Mouse (Mus musculus) forebrain, embryonic 11.5 days (tissue): ENCODE measurements around the gene Rassf2. TPM values are rescaled to one million over a fixed set of nuclear protein-coding genes. Genes with fewer than 3 reads are reported as not detected.

Experiments used
- ATAC-seq: fragments of 200-750 bp; cut with Nextera tagmentation; replicated peaks from 2 replicates; pipeline ENCODE4 v1.8.0; 2017; ENCODE audit warnings: moderate TSS enrichment; ENCODE audit not compliant: low FRiP score
- DNase-seq: peaks from one replicate; pipeline ENCODE4 v3.0.0-alpha.2; 2017; ENCODE audit warnings: low spot score
- H3K27ac ChIP-seq: fragments of 300-500 bp; sonication (generic); 2 replicates; pipeline ENCODE4 v1.5.1; 2014; ENCODE audit warnings: low read depth, low read length
- H3K27me3 ChIP-seq: fragments of 300-500 bp; sonication (generic); 2 replicates; pipeline ENCODE4 v1.6.1; 2014; ENCODE audit warnings: mild to moderate bottlenecking, low read length, mixed read lengths; ENCODE audit not compliant: control insufficient read depth, insufficient read depth
- H3K36me3 ChIP-seq: fragments of 300-500 bp; sonication (generic); 2 replicates; pipeline ENCODE4 v1.6.1; 2014; ENCODE audit warnings: mild to moderate bottlenecking, low read length, moderate library complexity, mixed read lengths; ENCODE audit not compliant: control insufficient read depth, insufficient read depth
- H3K4me1 ChIP-seq: fragments of 300-500 bp; sonication (generic); replicated peaks from 2 replicates; pipeline ENCODE4 v1.6.1; 2014; ENCODE audit warnings: low read length, mixed read lengths; ENCODE audit not compliant: control insufficient read depth, insufficient read depth
- H3K4me2 ChIP-seq: fragments of 300-500 bp; sonication (generic); 2 replicates; pipeline ENCODE4 v1.6.1; 2014; ENCODE audit warnings: low read depth, mild to moderate bottlenecking, low read length, moderate library complexity, mixed read lengths; ENCODE audit not compliant: severe bottlenecking
- H3K4me3 ChIP-seq: fragments of 300-500 bp; sonication (generic); 2 replicates; pipeline ENCODE4 v1.5.1; 2014; ENCODE audit warnings: low read depth, low read length
- H3K9ac ChIP-seq: fragments of 300-500 bp; sonication (generic); 2 replicates; pipeline ENCODE4 v1.6.1; 2014; ENCODE audit warnings: low read length
- H3K9me3 ChIP-seq: fragments of 300-500 bp; sonication (generic); 2 replicates; pipeline ENCODE4 v1.6.1; 2016; ENCODE audit warnings: low read length, mixed read lengths; ENCODE audit not compliant: control insufficient read depth
- WGBS: fragments of 180-500 bp; shearing (Covaris S2); extraction: QIAGEN DNeasy Blood & Tissue Kit; methylation state at CpG from one replicate; pipeline ENCODE4 v1.1.7; 2014; 5-methylcytosine and 5-hydroxymethylcytosine counted together
- polyA plus RNA-seq: library from polyadenylated mRNA; unstranded; fragments of >200 nt; fragmentation: Nextera tagmentation; extraction: Ambion mirVana; gene quantifications from 2 replicates; pipeline ENCODE4 v1.2.1, GENCODE M21; 2014

Gene Rassf2
- polyA plus RNA-seq, 1 experiment from 2014 or later: 35.3 TPM

GRCm38 (mm10) chr2:131952961-131953538, 77.0 kb downstream of the Rassf2 start:
- Histone ChIP-seq H3K9me3 (no peaks in the 10 kb centered on the region), H3K9ac (no peak overlapping the region), H3K4me2 (0 out of 2 replicates have a peak overlapping the region, but pooled peaks have one; percentile 5), H3K4me1 (no peaks in the 10 kb centered on the region), H3K4me3 (no peak overlapping the region), H3K27ac (no peak overlapping the region), H3K36me3 (no peaks in the 10 kb centered on the region), H3K27me3 (peaks cover 16% of the 10 kb centered on the region)
- DNase-seq (peak; percentile 59), ATAC-seq (no peak)
- WGBS: 24% methylated on average over 29 of the region's 29 CpGs

- DNase-seq (no peak), ATAC-seq (no peak)
- H3K9me3 ChIP-seq: no peaks in the 10 kb centered on the region
- H3K36me3 ChIP-seq: no peaks in the 10 kb centered on the region
- H3K27me3 ChIP-seq: peaks cover 16% of the 10 kb centered on the region
- 67% methylated on average over 2 of the region's 2 CpGs for WGBS
- no peak overlapping the region for H3K4me2 ChIP-seq
- no peak overlapping the region for H3K27ac ChIP-seq
- H3K4me3 ChIP-seq: no peak overlapping the region
- H3K4me1 ChIP-seq: no peaks in the 10 kb centered on the region
- H3K9ac ChIP-seq: no peak overlapping the region
Measured at GRCm38 (mm10) chr2:131952456-131952855, 77.6 kb downstream of the Rassf2 start.

GRCm38 (mm10) chr2:131950598-131951095, 79.4 kb downstream of the Rassf2 start, which contains the start of gene Prnd:
Prnd (plus strand) TSS chr2:131950861.
- Histone ChIP-seq H3K27me3 (peaks cover 16% of the 10 kb centered on the region), H3K4me3 (no peak within 1 kb of the TSS), H3K36me3 (no peaks in the 10 kb centered on the region), H3K4me2 (no peak within 1 kb of the TSS), H3K9me3 (no peaks in the 10 kb centered on the region), H3K27ac (no peak within 1 kb of the TSS), H3K4me1 (no peaks in the 10 kb centered on the region), H3K9ac (no peak within 1 kb of the TSS)
- DNase-seq (no peak), ATAC-seq (no peak)
- 15% methylated on average over 11 of the region's 11 CpGs for WGBS

GRCm38 (mm10) chr2:131949767-131950597, 80.1 kb downstream of the Rassf2 start:
- Histone ChIP-seq H3K4me1 (no peaks in the 10 kb centered on the region), H3K27ac (no peak overlapping the region), H3K4me2 (no peak overlapping the region), H3K27me3 (peaks cover 16% of the 10 kb centered on the region), H3K9me3 (no peaks in the 10 kb centered on the region), H3K4me3 (no peak overlapping the region), H3K36me3 (no peaks in the 10 kb centered on the region), H3K9ac (no peak overlapping the region)
- DNase-seq: no peak
- no peak for ATAC-seq
- WGBS: 49% methylated on average over 9 of the region's 9 CpGs

GRCm38 (mm10) chr2:131948916-131949639, 81.0 kb downstream of the Rassf2 start:
- Histone ChIP-seq H3K27ac (no peak overlapping the region), H3K27me3 (peaks cover 13% of the 10 kb centered on the region), H3K4me1 (no peaks in the 10 kb centered on the region), H3K9me3 (no peaks in the 10 kb centered on the region), H3K4me2 (no peak overlapping the region), H3K36me3 (no peaks in the 10 kb centered on the region), H3K4me3 (no peak overlapping the region), H3K9ac (no peak overlapping the region)
- DNase-seq: no peak
- whole genome bisulfite sequencing: 78% methylated on average over 11 of the region's 11 CpGs
- ATAC-seq: no peak

GRCm38 (mm10) chr2:131948156-131948555, 81.9 kb downstream of the Rassf2 start:
- no peaks in the 10 kb centered on the region for H3K36me3 ChIP-seq
- ATAC-seq: no peak

GRCm38 (mm10) chr2:131946351-131946750, 83.7 kb downstream of the Rassf2 start:
- no peak overlapping the region for H3K27ac ChIP-seq
- DNase-seq: no peak
- H3K36me3 ChIP-seq: no peaks in the 10 kb centered on the region
- WGBS: 93% methylated on average over 16 of the region's 16 CpGs
- H3K27me3 ChIP-seq: no peaks in the 10 kb centered on the region
- no peak for ATAC-seq
- no peak overlapping the region for H3K9ac ChIP-seq
- no peak overlapping the region for H3K4me2 ChIP-seq
- no peak overlapping the region for H3K4me3 ChIP-seq
- H3K4me1 ChIP-seq: no peaks in the 10 kb centered on the region
- no peaks in the 10 kb centered on the region for H3K9me3 ChIP-seq

More at GRCm38 (mm10) chr2:131948156-131948555, 81.9 kb downstream of the Rassf2 start:
- Histone ChIP-seq H3K9me3 (no peaks in the 10 kb centered on the region), H3K27ac (no peak overlapping the region), H3K4me3 (no peak overlapping the region), H3K4me2 (no peak overlapping the region), H3K27me3 (peaks cover 6% of the 10 kb centered on the region), H3K9ac (no peak overlapping the region), H3K4me1 (no peaks in the 10 kb centered on the region)
- DNase-seq: no peak
- 75% methylated on average over 3 of the region's 3 CpGs for WGBS

GRCm38 (mm10) chr2:131945765-131946164, 84.3 kb downstream of the Rassf2 start:
- Histone ChIP-seq H3K4me3 (no peak overlapping the region), H3K27ac (no peak overlapping the region), H3K36me3 (no peaks in the 10 kb centered on the region), H3K4me1 (no peaks in the 10 kb centered on the region), H3K9me3 (no peaks in the 10 kb centered on the region), H3K4me2 (no peak overlapping the region), H3K9ac (no peak overlapping the region), H3K27me3 (no peaks in the 10 kb centered on the region)
- no peak for DNase-seq
- 89% methylated on average over 6 of the region's 6 CpGs for WGBS
- no peak for ATAC-seq
